Mouse (Mus musculus) cerebellum, postnatal 10 days (tissue): ENCODE results near the gene Naaladl2.

ENCODE experiments used
- DNase-seq, 2 experiments: peaks; one replicate each; pipeline ENCODE4 v3.0.0; 2021; ENCODE audit warnings: mixed read lengths in 2 of 2

The Naaladl2 gene

GRCm38 (mm10) chr3:24670500-24670899 is 473.6 kb downstream of the Naaladl2 start:
- no peak for DNase-seq

GRCm38 (mm10) chr3:24668052-24668916 is 475.8 kb downstream of the Naaladl2 start:
- DNase-seq = no peak

- no peak for DNase-seq
These were observed 478.7 kb downstream of the Naaladl2 start for GRCm38 (mm10) chr3:24665408-24665807.

GRCm38 (mm10) chr3:24663749-24664148 is 480.3 kb downstream of the Naaladl2 start:
- no peak for DNase-seq

- no peak for DNase-seq
These were observed 514.0 kb downstream of the Naaladl2 start for GRCm38 (mm10) chr3:24630032-24630431.

- DNase-seq = peak; percentile 7 to 11
These were observed 538.6 kb downstream of the Naaladl2 start for GRCm38 (mm10) chr3:24605485-24605884.

GRCm38 (mm10) chr3:24604791-24605320 is 539.2 kb downstream of the Naaladl2 start:
- no peak for DNase-seq

- DNase-seq = peak; percentile 16 to 24
These were observed 548.6 kb downstream of the Naaladl2 start for GRCm38 (mm10) chr3:24595447-24595846.

- DNase-seq = no peak
These were observed 587.4 kb downstream of the Naaladl2 start for GRCm38 (mm10) chr3:24556617-24557016.

GRCm38 (mm10) chr3:24553701-24554100 is 590.4 kb downstream of the Naaladl2 start:
- DNase-seq = no peak

GRCm38 (mm10) chr3:24552631-24553030 is 591.4 kb downstream of the Naaladl2 start:
- no peak for DNase-seq

- no peak for DNase-seq
These were observed 610.1 kb downstream of the Naaladl2 start for GRCm38 (mm10) chr3:24533775-24534458.

GRCm38 (mm10) chr3:24514918-24515317 is 629.1 kb downstream of the Naaladl2 start:
- peak in 1 of 2 experiments; percentile 2 for DNase-seq

GRCm38 (mm10) chr3:24486456-24487112 is 657.5 kb downstream of the Naaladl2 start:
- DNase-seq = no peak

GRCm38 (mm10) chr3:24463941-24464340 is 680.1 kb downstream of the Naaladl2 start:
- DNase-seq = no peak

- no peak for DNase-seq
These were observed 703.4 kb downstream of the Naaladl2 start for GRCm38 (mm10) chr3:24440621-24441020.

- peak; percentile 30 to 47 for DNase-seq
These were observed 711.3 kb downstream of the Naaladl2 start for GRCm38 (mm10) chr3:24432761-24433160.

GRCm38 (mm10) chr3:24391737-24392136 is 752.3 kb downstream of the Naaladl2 start:
- no peak for DNase-seq

- no peak for DNase-seq
These were observed 752.8 kb downstream of the Naaladl2 start for GRCm38 (mm10) chr3:24391311-24391710.

GRCm38 (mm10) chr3:24355010-24355409 is 789.1 kb downstream of the Naaladl2 start:
- peak; percentile 49 to 55 for DNase-seq

GRCm38 (mm10) chr3:24321489-24322405 is 822.3 kb downstream of the Naaladl2 start:
- DNase-seq = no peak
